Mouse (Mus musculus) heart, embryonic 10.5 days (tissue): ENCODE measurements around the gene Zfp28. TPM values are rescaled to one million over a fixed set of nuclear protein-coding genes. Genes with fewer than 3 reads are reported as not detected.

Source experiments
- DNase-seq: peaks from one replicate; pipeline ENCODE4 v3.0.0-alpha.2; 2017; ENCODE audit warnings: low spot score
- H3K27ac ChIP-seq: fragments of 300-500 bp; sonication (generic); 2 replicates; pipeline ENCODE4 v1.5.1; 2016; ENCODE audit warnings: mild to moderate bottlenecking
- H3K27me3 ChIP-seq: fragments of 300-500 bp; sonication (generic); 2 replicates; pipeline ENCODE4 v1.6.1; 2016; ENCODE audit warnings: mild to moderate bottlenecking; ENCODE audit not compliant: poor library complexity, insufficient read depth, severe bottlenecking
- H3K36me3 ChIP-seq: fragments of 300-500 bp; sonication (generic); 2 replicates; pipeline ENCODE4 v1.6.1; 2016; ENCODE audit warnings: mild to moderate bottlenecking, moderate library complexity
- H3K4me1 ChIP-seq: fragments of 300-500 bp; sonication (generic); 2 replicates; pipeline ENCODE4 v1.6.1; 2016; ENCODE audit warnings: mild to moderate bottlenecking
- H3K4me3 ChIP-seq: fragments of 300-500 bp; sonication (generic); 2 replicates; pipeline ENCODE4 v1.5.1; 2016; ENCODE audit warnings: mild to moderate bottlenecking, moderate library complexity
- H3K9me3 ChIP-seq: fragments of 300-500 bp; sonication (generic); 2 replicates; pipeline ENCODE4 v1.6.1; 2016; ENCODE audit warnings: mild to moderate bottlenecking, moderate library complexity
- WGBS: fragments of 180-500 bp; shearing (Covaris S2); methylation state at CpG from one replicate; pipeline ENCODE4 v1.1.7; 2016; 5-methylcytosine and 5-hydroxymethylcytosine counted together
- polyA plus RNA-seq: library from polyadenylated mRNA; unstranded; fragments of >200 nt; fragmentation: Nextera tagmentation; extraction: Ambion mirVana; gene quantifications from 2 replicates; pipeline ENCODE4 v1.2.1, GENCODE M21; 2016

The Zfp28 gene
- polyA plus RNA-seq, 1 experiment from 2014 or later: 8.6 TPM

- DNase-seq: no peak
- Histone ChIP-seq H3K4me3 (no peak overlapping the region), H3K36me3 (no peaks in the 10 kb centered on the region), H3K4me1 (no peaks in the 10 kb centered on the region), H3K27me3 (0 out of 2 replicates have a peak, but pooled peaks cover 3% of the 10 kb centered on the region), H3K27ac (no peak overlapping the region), H3K9me3 (peaks cover 4% of the 10 kb centered on the region; the same call in 1 of the 2 replicates)
- whole genome bisulfite sequencing: 70% methylated on average over 6 of the region's 6 CpGs
These were observed 36.8 kb downstream of the Zfp28 start for GRCm38 (mm10) chr7:6419894-6420293.

GRCm38 (mm10) chr7:6429381-6429780 lies 46.3 kb downstream of the Zfp28 start:
- no peak overlapping the region for H3K4me3 ChIP-seq
- no peak for DNase-seq
- no peaks in the 10 kb centered on the region for H3K4me1 ChIP-seq
- peaks cover 21% of the 10 kb centered on the region for H3K9me3 ChIP-seq
- H3K27ac ChIP-seq: no peak overlapping the region
- H3K27me3 ChIP-seq: no peaks in the 10 kb centered on the region
- 90% methylated on average over 3 of the region's 3 CpGs for WGBS
- no peaks in the 10 kb centered on the region for H3K36me3 ChIP-seq

- no peak for DNase-seq
- peaks cover 17% of the 10 kb centered on the region for H3K9me3 ChIP-seq
- H3K27ac ChIP-seq: no peak overlapping the region
- no peaks in the 10 kb centered on the region for H3K4me1 ChIP-seq
- WGBS: 32% methylated on average over 2 of the region's 2 CpGs
- no peaks in the 10 kb centered on the region for H3K27me3 ChIP-seq
- no peaks in the 10 kb centered on the region for H3K36me3 ChIP-seq
- no peak overlapping the region for H3K4me3 ChIP-seq
These were observed 47.2 kb downstream of the Zfp28 start for GRCm38 (mm10) chr7:6430342-6430741.

GRCm38 (mm10) chr7:6438388-6438787 lies 55.3 kb downstream of the Zfp28 start, which contains the start of gene Olfr1344:
Olfr1344 (plus strand) TSS chr7:6438688.
- no peak within 1 kb of the TSS for H3K4me3 ChIP-seq
- WGBS: 71% methylated on average over 3 of the region's 3 CpGs
- DNase-seq: no peak

DNA sequence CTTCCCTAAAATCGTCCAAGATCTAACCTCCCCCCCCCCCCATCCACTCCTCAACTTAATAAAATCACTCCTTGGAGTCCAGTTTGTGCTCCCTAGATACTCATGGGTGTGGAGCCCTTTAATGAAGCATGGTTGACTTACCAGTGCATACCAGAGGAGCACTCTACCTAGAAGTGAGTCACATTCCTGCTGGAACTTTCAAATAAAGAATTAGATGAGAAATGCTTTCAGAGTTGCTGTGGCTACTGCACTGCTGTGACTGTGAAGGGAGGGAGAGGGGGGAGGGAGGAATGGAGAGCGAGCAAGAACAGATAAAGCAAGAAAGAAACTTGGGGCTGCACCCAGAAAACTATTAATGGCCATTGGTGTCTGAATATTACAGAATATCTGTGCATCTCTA lies 58.1 kb downstream of the Zfp28 start:
- Histone ChIP-seq H3K4me1 (no peaks in the 10 kb centered on the region), H3K27ac (no peak overlapping the region), H3K36me3 (no peaks in the 10 kb centered on the region), H3K4me3 (no peak overlapping the region), H3K27me3 (no peaks in the 10 kb centered on the region), H3K9me3 (peaks cover 3% of the 10 kb centered on the region; the same call in 1 of the 2 replicates)
- 65% methylated on average over 2 of the region's 2 CpGs for WGBS
- no peak for DNase-seq

More at GRCm38 (mm10) chr7:6438388-6438787, 55.3 kb downstream of the Zfp28 start, which contains the start of gene Olfr1344:
- H3K27me3 ChIP-seq: no peaks in the 10 kb centered on the region
- no peak within 1 kb of the TSS for H3K27ac ChIP-seq
- no peaks in the 10 kb centered on the region for H3K4me1 ChIP-seq
- H3K9me3 ChIP-seq: no peaks in the 10 kb centered on the region
- H3K36me3 ChIP-seq: no peaks in the 10 kb centered on the region

Other genes with a start within 250 kb of the Zfp28 start
- gene Zfp787, start 227.3 kb upstream of the Zfp28 start, polyA plus RNA-seq: 22.3 and 31.1 TPM in 2 replicates
- gene Zfp444, start 211.1 kb upstream of the Zfp28 start, polyA plus RNA-seq: 38.6 and 51.4 TPM in 2 replicates
- gene Galp, start 186.2 kb upstream of the Zfp28 start, polyA plus RNA-seq: not detected in 2 replicates
- gene Zscan5b, start 161.0 kb upstream of the Zfp28 start, polyA plus RNA-seq: not detected in 2 replicates
- not detected in 2 replicates for gene Epp13, start 130.6 kb upstream of the Zfp28 start, polyA plus RNA-seq
- gene Zfp667, start 96.7 kb upstream of the Zfp28 start, polyA plus RNA-seq: 3.4 and 4.1 TPM in 2 replicates
- 4.9 and 5.3 TPM in 2 replicates for gene Zfp583, start 52.0 kb upstream of the Zfp28 start, polyA plus RNA-seq
- 1.8 and 2.4 TPM in 2 replicates for gene Gm3854, start 39.5 kb upstream of the Zfp28 start, polyA plus RNA-seq
- gene Zfp78, start 20.0 kb upstream of the Zfp28 start, polyA plus RNA-seq: 0.83 and 1.3 TPM in 2 replicates
- 0.18 and 0.21 TPM in 2 replicates for gene Smim17, start 15.4 kb downstream of the Zfp28 start, polyA plus RNA-seq
- gene Gm20715, start 27.0 kb downstream of the Zfp28 start, polyA plus RNA-seq: not detected in 2 replicates
- not detected in 2 replicates for gene Olfr1344, start 55.4 kb downstream of the Zfp28 start, polyA plus RNA-seq
- gene Olfr1336, start 72.9 kb downstream of the Zfp28 start, polyA plus RNA-seq: not detected in 2 replicates
- not detected in 2 replicates for gene Olfr1346, start 83.8 kb downstream of the Zfp28 start, polyA plus RNA-seq
- not detected in 2 replicates for gene Olfr5, start 103.6 kb downstream of the Zfp28 start, polyA plus RNA-seq
- gene Olfr1347, start 116.5 kb downstream of the Zfp28 start, polyA plus RNA-seq: not detected in 2 replicates
- gene Olfr1348, start 125.5 kb downstream of the Zfp28 start, polyA plus RNA-seq: not detected in 2 replicates
- not detected in 2 replicates for gene Olfr1349, start 139.7 kb downstream of the Zfp28 start, polyA plus RNA-seq
- not detected in 2 replicates for gene Olfr1350, start 181.5 kb downstream of the Zfp28 start, polyA plus RNA-seq